Mouse (Mus musculus) adrenal gland, postnatal 4 days (tissue): ENCODE data around the gene Slc26a9. TPM values are rescaled to one million over a fixed set of nuclear protein-coding genes. Genes with fewer than 3 reads are reported as not detected.

Source experiments
- DNase-seq, 2 experiments: peaks; one replicate each; pipeline ENCODE4 v3.0.0; 2021 to 2022; ENCODE audit warnings: low spot score in 2 of 2, mixed read lengths in 2 of 2
- total RNA-seq, 2 experiments: library from RNA; stranded (reverse); gene quantifications; 2 replicates each; pipeline ENCODE4 v1.2.3; 2021

Gene Slc26a9
- total RNA-seq, 2 experiments from 2014 or later = 0.51 to 0.73 TPM

- no peak for DNase-seq
Observed at GRCm38 (mm10) chr1:131734657-131735273, 9.1 kb upstream of the Slc26a9 start.

- no peak for DNase-seq
Observed at GRCm38 (mm10) chr1:131736494-131736893, 7.3 kb upstream of the Slc26a9 start.

DNA sequence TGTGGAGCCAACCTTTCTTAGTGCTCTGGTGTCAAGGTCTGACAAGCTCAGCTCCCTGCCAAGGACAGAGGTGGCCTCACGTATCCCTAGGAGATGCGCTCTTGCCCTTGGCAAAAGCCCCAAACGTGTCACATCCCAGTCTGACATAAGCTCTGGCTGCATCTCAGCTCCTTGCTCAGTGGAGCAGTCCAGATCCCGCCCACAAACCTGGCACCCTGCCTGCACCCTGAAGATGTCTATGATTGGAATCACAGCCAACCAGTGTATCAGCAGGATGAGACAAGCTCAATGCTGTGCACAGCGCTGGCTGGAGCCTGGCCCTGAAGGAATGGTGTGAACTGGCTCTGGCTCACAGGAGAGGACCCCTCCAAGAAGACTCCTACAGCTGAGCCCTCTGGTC lies 6.6 kb upstream of the Slc26a9 start:
- peak; percentile 49 to 71 for DNase-seq

- no peak for DNase-seq
Observed at GRCm38 (mm10) chr1:131738760-131739159, 5.1 kb upstream of the Slc26a9 start.

DNA sequence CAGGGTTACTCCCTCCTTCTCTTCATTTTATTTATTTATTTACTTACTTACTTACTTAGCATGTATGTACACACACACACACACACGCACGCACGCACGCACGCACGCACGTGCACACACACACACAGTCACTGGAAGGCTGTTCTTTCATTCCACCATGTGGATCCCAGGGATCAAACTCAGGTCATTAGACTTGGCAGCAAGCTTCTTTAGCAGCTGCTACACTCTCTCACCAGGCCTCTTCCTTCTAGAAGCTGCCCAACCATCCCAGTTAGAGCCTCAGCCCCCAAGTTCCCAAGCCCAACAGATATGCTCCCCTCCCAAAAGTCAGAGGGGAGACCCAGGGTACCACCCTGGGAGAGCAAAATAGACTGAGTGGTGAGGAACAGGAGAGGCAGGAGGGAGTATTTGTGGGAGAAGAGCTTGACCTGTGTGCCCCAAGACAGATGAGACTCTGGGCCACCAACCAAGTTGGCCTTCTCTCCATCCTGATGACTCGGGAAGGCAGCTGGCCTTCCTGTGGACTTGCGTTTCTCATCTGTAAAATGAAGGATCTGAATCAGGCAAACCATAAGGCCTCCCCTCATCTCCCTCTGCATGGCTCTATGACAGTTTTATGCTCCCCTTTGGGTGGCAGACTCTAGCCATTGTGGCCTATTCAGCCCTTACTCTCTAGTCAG lies 4.2 kb upstream of the Slc26a9 start:
- DNase-seq = no peak

DNA sequence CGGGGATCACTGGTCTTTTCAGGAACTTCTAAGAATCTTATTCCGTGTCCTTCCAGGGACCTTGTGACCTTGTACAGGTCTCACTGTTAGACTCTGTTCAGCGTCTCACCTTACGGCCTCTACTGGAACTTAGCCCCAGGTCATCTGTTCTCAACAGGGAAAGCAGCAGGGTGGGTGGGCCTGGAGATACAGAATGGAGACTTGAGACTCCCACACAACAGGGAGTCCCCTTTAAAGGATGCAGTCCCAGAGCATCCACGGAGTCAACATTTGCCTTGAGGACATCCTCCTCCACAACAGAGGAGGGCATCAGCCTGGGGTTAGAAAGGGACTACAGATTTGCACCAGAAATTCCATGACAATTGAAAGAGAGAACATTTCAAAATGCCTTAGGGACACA lies 1.6 kb downstream of the Slc26a9 start:
- no peak for DNase-seq

GRCm38 (mm10) chr1:131747761-131748160 lies 3.9 kb downstream of the Slc26a9 start:
- no peak for DNase-seq

DNA sequence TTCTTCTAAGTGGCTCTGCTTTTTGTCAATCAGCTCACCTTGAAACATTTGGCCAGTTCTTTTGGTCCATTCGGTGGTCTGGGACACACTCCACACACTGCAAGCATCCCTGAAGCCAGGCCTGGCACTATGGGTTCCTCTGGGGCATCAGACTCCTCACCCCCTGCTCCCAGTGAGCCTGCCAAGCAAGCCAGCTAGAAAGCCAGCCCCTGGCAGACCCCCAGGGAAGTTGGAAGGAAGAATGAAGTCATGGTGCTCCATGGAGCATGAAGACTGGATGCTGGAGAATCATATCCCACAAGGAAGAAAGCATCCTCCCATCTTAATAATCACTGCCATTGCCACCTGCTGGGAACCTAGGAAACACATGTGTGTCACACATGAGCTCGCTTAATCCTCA lies 4.8 kb downstream of the Slc26a9 start:
- DNase-seq = no peak

GRCm38 (mm10) chr1:131749706-131750545 lies 6.1 kb downstream of the Slc26a9 start:
- DNase-seq = no peak

GRCm38 (mm10) chr1:131751181-131751890 lies 7.5 kb downstream of the Slc26a9 start:
- DNase-seq = no peak

- no peak for DNase-seq
Observed at GRCm38 (mm10) chr1:131751891-131752311, 8.1 kb downstream of the Slc26a9 start.

GRCm38 (mm10) chr1:131754212-131754829 lies 10.5 kb downstream of the Slc26a9 start:
- no peak for DNase-seq

DNA sequence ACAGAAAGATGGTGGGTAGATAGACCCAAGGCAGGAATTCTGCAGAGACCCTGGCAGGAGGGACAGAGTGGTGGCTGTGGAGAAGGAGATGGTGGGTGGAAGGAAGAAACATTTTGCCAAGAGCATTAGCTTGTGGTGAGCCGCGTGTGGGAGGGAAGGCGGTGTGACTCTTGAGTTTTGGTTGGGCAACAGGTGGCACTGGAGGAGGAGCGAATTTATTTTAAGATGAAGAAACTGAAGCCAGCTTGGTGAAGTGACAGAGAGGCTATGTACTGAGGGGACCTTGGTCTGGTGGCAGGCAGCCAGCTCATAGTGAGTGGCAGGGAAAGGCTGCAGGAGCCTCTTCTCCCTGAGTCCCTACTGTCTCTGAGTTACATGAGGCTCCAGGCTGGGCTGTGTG lies 11.1 kb downstream of the Slc26a9 start:
- DNase-seq = peak; percentile 40 to 55

- DNase-seq = no peak
Observed at GRCm38 (mm10) chr1:131757211-131757610, 13.4 kb downstream of the Slc26a9 start.

DNA sequence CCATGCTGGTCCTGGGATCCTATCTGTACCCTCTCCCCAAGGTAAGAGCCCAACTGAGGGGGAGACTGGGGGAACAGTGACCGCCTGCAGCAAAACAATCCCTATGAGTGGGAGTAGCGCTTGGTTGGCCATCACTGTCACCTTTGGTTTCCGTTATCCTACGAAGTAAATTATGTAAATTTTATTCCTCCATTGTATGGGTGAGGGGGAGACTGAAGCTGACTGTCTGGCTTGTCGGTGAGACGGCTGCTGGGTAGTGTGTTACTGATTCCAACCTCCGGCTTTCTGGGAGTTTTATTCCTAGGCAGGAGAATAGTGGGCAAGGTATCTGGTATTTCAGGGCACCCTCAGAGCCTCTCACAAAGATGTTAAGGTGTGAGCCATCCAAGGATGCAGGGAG lies 15.0 kb downstream of the Slc26a9 start:
- DNase-seq = no peak

DNA sequence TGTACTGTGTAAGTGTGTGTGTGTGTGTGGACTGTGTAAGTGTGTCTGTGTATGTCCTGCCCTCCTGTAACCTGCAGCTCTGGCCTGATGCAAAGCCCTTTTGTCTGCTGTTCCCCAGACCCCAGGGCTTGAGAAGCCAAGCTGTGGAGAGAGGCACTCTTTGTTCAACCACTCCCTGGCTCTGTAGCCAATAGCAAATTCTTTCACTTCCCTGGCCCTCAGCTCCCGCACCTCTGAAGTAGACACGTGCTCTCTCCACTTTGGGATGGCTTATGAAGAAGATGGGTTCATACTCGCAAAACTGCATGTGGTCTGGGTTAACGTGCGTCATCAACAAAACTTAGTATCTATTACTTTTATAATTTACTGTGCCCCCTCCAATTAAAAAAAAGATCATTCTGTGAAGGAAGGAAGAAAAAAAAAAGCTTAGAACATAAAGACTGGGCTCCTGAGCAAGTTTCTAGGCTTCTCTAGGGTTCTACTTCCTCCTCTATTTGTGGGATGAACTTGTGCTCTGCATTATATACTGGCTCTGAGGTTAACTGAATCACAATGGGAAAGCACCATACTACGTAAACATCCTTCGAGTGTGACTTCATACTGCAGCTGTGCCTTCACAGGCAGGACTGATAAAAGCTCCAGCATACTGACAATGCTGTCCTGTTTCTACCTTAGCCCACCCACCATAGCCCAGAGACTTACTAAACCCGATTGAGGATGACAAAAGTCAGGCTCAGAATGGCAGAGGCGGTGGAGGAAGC lies 16.0 kb downstream of the Slc26a9 start:
- no peak for DNase-seq

- no peak for DNase-seq
Observed at GRCm38 (mm10) chr1:131760428-131760820, 16.6 kb downstream of the Slc26a9 start.

- DNase-seq = no peak
Observed at GRCm38 (mm10) chr1:131761079-131761831, 17.4 kb downstream of the Slc26a9 start.

DNA sequence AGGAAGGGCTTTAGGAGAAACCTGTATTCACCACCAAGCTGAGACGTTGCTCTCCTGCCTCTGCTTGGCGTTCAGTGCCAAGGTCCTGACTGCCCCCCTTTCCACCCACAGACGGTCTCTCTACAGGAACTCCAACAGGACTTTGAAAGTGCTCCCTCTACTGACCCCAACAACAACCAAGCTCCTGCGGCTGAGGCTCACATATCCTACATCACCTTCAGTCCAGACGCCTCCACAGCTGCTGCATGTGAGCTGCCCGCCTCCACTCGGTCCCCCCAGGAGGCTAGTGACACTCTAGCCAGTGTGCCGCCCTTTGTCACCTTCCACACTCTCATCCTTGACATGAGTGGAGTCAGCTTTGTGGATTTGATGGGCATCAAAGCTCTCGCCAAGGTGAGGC lies 19.9 kb downstream of the Slc26a9 start:
- DNase-seq = no peak
